Mouse (Mus musculus): ENCODE results near the gene Zfp729a. TPM values are rescaled to one million over a fixed set of nuclear protein-coding genes. Genes with fewer than 3 reads are reported as not detected.

The Zfp729a gene
- polyA plus RNA-seq, 1 experiment from 2014 or later: 2.6 TPM

DNA sequence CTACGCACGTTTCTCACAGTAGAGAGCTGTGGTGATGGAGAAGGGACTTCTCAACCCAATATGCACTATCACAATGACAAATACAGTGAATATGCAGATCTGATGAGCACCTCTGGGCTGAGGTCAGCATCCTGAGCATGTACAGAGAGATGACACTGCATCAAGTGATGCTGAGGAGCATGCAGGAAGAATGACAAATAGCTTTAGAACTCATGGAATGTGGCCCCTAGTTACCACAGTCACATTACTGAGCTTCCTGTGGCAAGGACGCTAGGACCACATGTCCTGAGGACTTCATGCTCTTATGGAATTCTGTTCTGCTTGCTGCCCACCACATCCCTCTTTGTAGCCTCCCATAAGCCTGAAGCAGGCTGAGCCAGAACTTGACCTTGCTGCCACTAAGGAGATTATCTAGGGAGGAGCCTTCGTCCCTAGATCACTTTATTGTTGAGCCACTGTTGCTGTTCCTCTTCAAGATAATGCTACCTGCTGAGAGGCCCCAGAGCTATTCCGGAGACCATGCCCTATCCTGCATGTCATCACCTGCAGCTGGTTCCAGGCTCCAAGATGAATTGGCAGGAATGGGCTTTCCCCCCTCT lies 64.9 kb downstream of the Zfp729a start:
- no peak overlapping the region for H3K4me2 ChIP-seq (ENCODE audit: low read depth, low read length)
- no peaks in the 10 kb centered on the region for H3K4me1 ChIP-seq (replicated peaks; ENCODE audit: control insufficient read depth, insufficient read depth, low read length)
- ATAC-seq (ENCODE audit: low read depth): no peak
- 75% methylated on average over 5 of the region's 5 CpGs for WGBS
- no peak overlapping the region for H3K27ac ChIP-seq (ENCODE audit: low read length)
- H3K9me3 ChIP-seq (ENCODE audit: control insufficient read depth, low read length): no peaks in the 10 kb centered on the region
- no peak overlapping the region for H3K4me3 ChIP-seq (ENCODE audit: low read length)
- H3K27me3 ChIP-seq (ENCODE audit: control insufficient read depth, insufficient read depth, low read depth, low read length): no peaks in the 10 kb centered on the region
- H3K9ac ChIP-seq (ENCODE audit: low read length): no peak overlapping the region
- no peaks in the 10 kb centered on the region for H3K36me3 ChIP-seq (ENCODE audit: control insufficient read depth, insufficient read depth, low read length)

Other genes with a start within 250 kb of the Zfp729a start
- 8.5 and 8.7 TPM in 2 replicates for gene Zfp429, start 238.0 kb downstream of the Zfp729a start, polyA plus RNA-seq (2015; fragmentation: Nextera tagmentation; extraction: Ambion mirVana)
- 1.2 and 1.3 TPM in 2 replicates for gene Zfp459, start 216.4 kb downstream of the Zfp729a start, polyA plus RNA-seq (2015; fragmentation: Nextera tagmentation; extraction: Ambion mirVana)
- 10.8 and 12.0 TPM in 2 replicates for gene Zfp874a, start 186.2 kb downstream of the Zfp729a start, polyA plus RNA-seq (2015; fragmentation: Nextera tagmentation; extraction: Ambion mirVana)
- 3.5 and 3.6 TPM in 2 replicates for gene Zfp874b, start 153.5 kb downstream of the Zfp729a start, polyA plus RNA-seq (2015; fragmentation: Nextera tagmentation; extraction: Ambion mirVana)
- gene Zfp58, start 137.2 kb downstream of the Zfp729a start, polyA plus RNA-seq (2015; fragmentation: Nextera tagmentation; extraction: Ambion mirVana): 13.3 and 14.9 TPM in 2 replicates
- not detected in 2 replicates for gene Gm26965, start 111.6 kb downstream of the Zfp729a start, polyA plus RNA-seq (2015; fragmentation: Nextera tagmentation; extraction: Ambion mirVana)
- gene Zfp87, start 111.6 kb downstream of the Zfp729a start, polyA plus RNA-seq (2015; fragmentation: Nextera tagmentation; extraction: Ambion mirVana): 20.9 and 21.9 TPM in 2 replicates
- 13.8 and 14.5 TPM in 2 replicates for gene Zfp748, start 84.0 kb downstream of the Zfp729a start, polyA plus RNA-seq (2015; fragmentation: Nextera tagmentation; extraction: Ambion mirVana)
- gene Zfp729b, start 28.1 kb downstream of the Zfp729a start, polyA plus RNA-seq (2015; fragmentation: Nextera tagmentation; extraction: Ambion mirVana): 4.5 and 4.7 TPM in 2 replicates
- 0.69 TPM in 1 of 2 replicates, not detected in the other for gene Gm49345, start within 50 bp of the Zfp729a start, polyA plus RNA-seq (2015; fragmentation: Nextera tagmentation; extraction: Ambion mirVana)
- gene Zfp738, start 49.3 kb upstream of the Zfp729a start, polyA plus RNA-seq (2015; fragmentation: Nextera tagmentation; extraction: Ambion mirVana): 11.6 and 12.9 TPM in 2 replicates
- 5.6 and 6.8 TPM in 2 replicates for gene Zfp65, start 91.4 kb upstream of the Zfp729a start, polyA plus RNA-seq (2015; fragmentation: Nextera tagmentation; extraction: Ambion mirVana)
- gene Zfp85, start 117.4 kb upstream of the Zfp729a start, polyA plus RNA-seq (2015; fragmentation: Nextera tagmentation; extraction: Ambion mirVana): 6.7 and 7.2 TPM in 2 replicates
- 2.2 and 2.6 TPM in 2 replicates for gene Zfp493, start 141.9 kb upstream of the Zfp729a start, polyA plus RNA-seq (2015; fragmentation: Nextera tagmentation; extraction: Ambion mirVana)
- 8.0 and 8.6 TPM in 2 replicates for gene Zfp273, start 175.9 kb upstream of the Zfp729a start, polyA plus RNA-seq (2015; fragmentation: Nextera tagmentation; extraction: Ambion mirVana)
- 2.3 and 3.1 TPM in 2 replicates for gene Gm10037, start 193.3 kb upstream of the Zfp729a start, polyA plus RNA-seq (2015; fragmentation: Nextera tagmentation; extraction: Ambion mirVana)
- gene BC048507, start 225.5 kb upstream of the Zfp729a start, polyA plus RNA-seq (2015; fragmentation: Nextera tagmentation; extraction: Ambion mirVana): not detected in 2 replicates